Mouse (Mus musculus): Measurements from ENCODE around the gene Tnfrsf1a. TPM values are rescaled to one million over a fixed set of nuclear protein-coding genes. Genes with fewer than 3 reads are reported as not detected.
"Not testable (repeated sequence)": the region's sequence is repeated elsewhere in the genome, so short reads cannot be mapped to it uniquely, and the experiment has no call there.

Gene Tnfrsf1a
- polyA plus RNA-seq (2011; ENCODE audit: insufficient read length, low read depth, missing spikeins): 126 and 140 TPM in 2 replicates

GRCm38 (mm10) chr6:125348721-125349574, at the start of gene Tnfrsf1a:
Gene Tnfrsf1a (plus strand): TSS chr6:125349362.
- TF ChIP-seq POLR2A (IDR thresholded peaks at IDR 0.05; ENCODE audit: low read depth, low read length): no peak
- no peak for TF ChIP-seq CTCF (IDR thresholded peaks at IDR 0.05; ENCODE audit: borderline replicate concordance, insufficient read depth, low read length)
- Histone ChIP-seq H3K4me1 (ENCODE audit: control insufficient read depth, insufficient read depth, low read length) (peaks cover 16% of the 10 kb centered on the region), H3K4me3 (ENCODE audit: insufficient read depth, low read length) (peak within 1 kb of the TSS; percentile 88), H3K27ac (ENCODE audit: insufficient read depth, low read length) (peak within 1 kb of the TSS; percentile 82)

DNA sequence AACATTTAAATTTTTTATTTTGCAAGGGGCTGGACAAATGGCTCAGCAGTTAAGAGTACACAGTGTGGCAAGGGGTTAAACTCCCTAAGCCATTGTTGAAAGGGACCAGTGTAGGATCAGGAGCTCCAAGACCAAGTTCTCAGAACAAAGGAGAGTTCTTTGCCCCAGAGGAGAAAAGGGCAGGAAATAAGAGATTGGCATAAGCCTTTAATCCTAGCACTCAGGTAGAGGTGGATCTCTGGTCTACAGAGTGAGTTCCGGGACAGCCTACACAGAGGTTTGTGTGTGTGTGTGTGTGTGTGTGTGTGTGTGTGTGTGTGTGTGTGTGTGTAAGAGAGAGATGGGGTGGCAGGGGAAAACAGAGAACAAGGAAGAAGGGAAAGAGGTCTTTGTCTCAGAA, 48.2 kb upstream of the Tnfrsf1a start:
- no peak overlapping the region for H3K4me3 ChIP-seq (ENCODE audit: insufficient read depth, low read length)
- H3K4me1 ChIP-seq (ENCODE audit: control insufficient read depth, insufficient read depth, low read length): no peaks in the 10 kb centered on the region
- no peak overlapping the region for H3K27ac ChIP-seq (ENCODE audit: insufficient read depth, low read length)
- TF ChIP-seq POLR2A (IDR thresholded peaks at IDR 0.05; ENCODE audit: low read depth, low read length) (no peak), CTCF (IDR thresholded peaks at IDR 0.05; ENCODE audit: borderline replicate concordance, insufficient read depth, low read length) (no peak)

DNA sequence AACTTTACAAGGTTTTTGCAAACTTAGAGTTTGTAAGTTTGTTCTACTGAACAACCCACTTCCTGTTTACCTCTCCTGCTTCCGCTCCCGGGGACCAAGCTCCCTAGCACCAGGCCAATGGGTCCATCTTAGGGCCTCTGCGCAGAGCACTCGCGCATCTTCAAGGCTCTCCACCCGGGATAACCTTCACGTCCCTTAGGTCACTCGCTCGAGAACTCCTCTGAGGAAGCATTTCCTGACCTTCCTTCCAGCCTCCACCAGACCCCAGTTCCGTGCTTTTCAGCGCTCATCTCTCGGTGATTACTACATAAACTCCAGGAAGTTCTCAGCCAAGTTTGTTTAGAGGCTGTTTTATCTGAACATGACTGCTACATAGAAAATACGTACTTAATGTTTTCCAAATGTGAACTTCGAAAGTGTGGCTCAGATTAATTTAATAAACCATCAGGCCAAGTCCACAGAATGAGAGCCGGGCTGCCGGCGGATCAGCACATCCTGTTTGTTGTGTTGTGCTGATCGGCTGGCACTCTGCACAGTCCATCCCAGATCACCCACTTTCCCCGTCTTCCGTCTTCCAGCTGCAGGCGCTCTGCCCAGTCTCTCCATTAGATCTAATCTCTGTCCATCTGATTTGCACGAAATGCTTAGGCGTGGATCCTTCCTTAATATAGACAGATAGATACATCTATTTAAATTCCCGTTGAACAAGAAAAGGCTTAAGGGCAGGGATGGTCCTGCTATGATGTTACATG, 46.8 kb upstream of the Tnfrsf1a start:
- H3K27ac ChIP-seq (ENCODE audit: insufficient read depth, low read length): no peak overlapping the region
- no peak for TF ChIP-seq CTCF (IDR thresholded peaks at IDR 0.05; ENCODE audit: borderline replicate concordance, insufficient read depth, low read length)
- TF ChIP-seq POLR2A (IDR thresholded peaks at IDR 0.05; ENCODE audit: low read depth, low read length): no peak
- no peaks in the 10 kb centered on the region for H3K4me1 ChIP-seq (ENCODE audit: control insufficient read depth, insufficient read depth, low read length)
- no peak overlapping the region for H3K4me3 ChIP-seq (ENCODE audit: insufficient read depth, low read length)

- TF ChIP-seq CTCF (IDR thresholded peaks at IDR 0.05; ENCODE audit: borderline replicate concordance, insufficient read depth, low read length) (no peak), POLR2A (IDR thresholded peaks at IDR 0.05; ENCODE audit: low read depth, low read length) (no peak)
- Histone ChIP-seq H3K27ac (ENCODE audit: insufficient read depth, low read length) (no peak overlapping the region), H3K4me3 (ENCODE audit: insufficient read depth, low read length) (no peak overlapping the region), H3K4me1 (ENCODE audit: control insufficient read depth, insufficient read depth, low read length) (no peaks in the 10 kb centered on the region)
Observed at GRCm38 (mm10) chr6:125303242-125303641, 45.9 kb upstream of the Tnfrsf1a start.

- not testable (repeated sequence) for H3K4me1 ChIP-seq (ENCODE audit: control insufficient read depth, insufficient read depth, low read length); H3K4me3 ChIP-seq (ENCODE audit: insufficient read depth, low read length); H3K27ac ChIP-seq (ENCODE audit: insufficient read depth, low read length)
Observed at GRCm38 (mm10) chr6:125304408-125304807, 44.8 kb upstream of the Tnfrsf1a start.

GRCm38 (mm10) chr6:125305465-125305864, 43.7 kb upstream of the Tnfrsf1a start:
- H3K27ac ChIP-seq (ENCODE audit: insufficient read depth, low read length): no peak overlapping the region
- no peak overlapping the region for H3K4me3 ChIP-seq (ENCODE audit: insufficient read depth, low read length)
- no peak for TF ChIP-seq CTCF (IDR thresholded peaks at IDR 0.05; ENCODE audit: borderline replicate concordance, insufficient read depth, low read length)
- TF ChIP-seq POLR2A (IDR thresholded peaks at IDR 0.05; ENCODE audit: low read depth, low read length): 0 out of 2 replicates have a peak, but pooled peaks have one; percentile 3
- no peaks in the 10 kb centered on the region for H3K4me1 ChIP-seq (ENCODE audit: control insufficient read depth, insufficient read depth, low read length)

DNA sequence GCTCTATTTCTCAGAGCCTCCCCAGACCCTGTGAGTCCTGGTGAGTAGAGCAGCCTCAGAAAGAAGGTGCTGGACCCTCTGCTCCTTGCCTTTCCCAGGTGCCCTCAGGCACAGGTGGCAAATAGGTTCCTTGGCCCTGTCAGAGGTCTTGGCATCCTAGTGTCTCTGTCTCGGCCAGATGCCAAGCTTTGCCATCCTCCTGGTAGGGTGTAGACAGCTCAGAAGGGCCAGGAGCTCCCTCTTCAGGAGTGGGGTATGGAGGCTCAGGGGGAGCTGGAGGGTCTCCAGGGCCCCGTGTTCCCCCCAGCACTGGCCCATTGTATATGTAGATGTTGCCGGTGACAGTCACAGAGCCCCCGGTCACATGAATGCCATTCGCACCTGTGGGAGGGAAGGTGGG, 42.1 kb upstream of the Tnfrsf1a start:
- H3K4me3 ChIP-seq (ENCODE audit: insufficient read depth, low read length): no peak overlapping the region
- no peak for TF ChIP-seq CTCF (IDR thresholded peaks at IDR 0.05; ENCODE audit: borderline replicate concordance, insufficient read depth, low read length)
- TF ChIP-seq POLR2A (IDR thresholded peaks at IDR 0.05; ENCODE audit: low read depth, low read length): no peak
- H3K4me1 ChIP-seq (ENCODE audit: control insufficient read depth, insufficient read depth, low read length): no peaks in the 10 kb centered on the region
- no peak overlapping the region for H3K27ac ChIP-seq (ENCODE audit: insufficient read depth, low read length)

DNA sequence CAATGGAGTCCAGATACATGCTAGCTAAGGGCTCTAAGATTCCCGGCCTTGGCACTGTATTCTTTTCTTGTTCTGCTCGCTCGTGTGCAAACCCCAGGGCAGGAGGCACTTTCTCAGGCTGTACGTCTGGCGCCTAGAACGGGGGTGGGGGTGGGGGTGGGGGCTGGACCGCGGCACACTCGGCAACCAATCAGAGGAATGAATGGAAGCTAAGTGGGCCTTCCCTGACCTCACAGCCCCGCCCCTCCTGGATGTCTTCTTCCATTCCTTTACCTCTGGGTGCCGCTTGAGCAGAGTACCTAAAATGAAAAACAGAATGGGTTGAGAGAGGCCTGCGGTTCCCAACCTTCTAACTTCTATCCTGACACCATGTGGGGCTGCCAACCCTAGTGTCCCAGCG, 40.2 kb upstream of the Tnfrsf1a start:
- H3K27ac ChIP-seq (ENCODE audit: insufficient read depth, low read length): no peak overlapping the region
- no peak overlapping the region for H3K4me3 ChIP-seq (ENCODE audit: insufficient read depth, low read length)
- no peaks in the 10 kb centered on the region for H3K4me1 ChIP-seq (ENCODE audit: control insufficient read depth, insufficient read depth, low read length)
- TF ChIP-seq POLR2A (IDR thresholded peaks at IDR 0.05; ENCODE audit: low read depth, low read length) (no peak), CTCF (IDR thresholded peaks at IDR 0.05; ENCODE audit: borderline replicate concordance, insufficient read depth, low read length) (no peak)

DNA sequence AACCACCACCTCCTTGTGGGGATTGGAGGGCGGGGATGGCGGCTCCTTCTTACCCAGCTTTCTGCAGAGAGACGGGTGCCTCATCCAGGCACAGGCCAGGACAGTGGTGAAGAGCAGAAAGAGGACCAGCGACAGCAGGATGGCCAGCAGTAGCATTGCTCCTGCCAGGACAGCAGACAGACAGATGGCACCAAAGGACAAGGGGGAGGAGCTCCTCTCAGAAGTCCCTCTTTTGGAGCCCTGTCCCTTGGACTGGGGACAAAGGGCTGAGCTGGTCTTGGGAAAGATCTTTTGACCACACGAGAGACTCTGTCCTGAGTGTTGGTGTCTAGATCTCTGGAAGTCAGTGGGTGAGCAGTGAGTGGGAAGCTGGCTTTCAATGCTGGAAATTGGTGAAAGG, 39.8 kb upstream of the Tnfrsf1a start:
- TF ChIP-seq CTCF (IDR thresholded peaks at IDR 0.05; ENCODE audit: borderline replicate concordance, insufficient read depth, low read length) (no peak), POLR2A (IDR thresholded peaks at IDR 0.05; ENCODE audit: low read depth, low read length) (no peak)
- no peaks in the 10 kb centered on the region for H3K4me1 ChIP-seq (ENCODE audit: control insufficient read depth, insufficient read depth, low read length)
- H3K27ac ChIP-seq (ENCODE audit: insufficient read depth, low read length): no peak overlapping the region
- no peak overlapping the region for H3K4me3 ChIP-seq (ENCODE audit: insufficient read depth, low read length)

GRCm38 (mm10) chr6:125312171-125312570, 37.0 kb upstream of the Tnfrsf1a start:
- Histone ChIP-seq H3K4me3 (ENCODE audit: insufficient read depth, low read length) (peak overlapping the region; percentile 62), H3K27ac (ENCODE audit: insufficient read depth, low read length) (no peak overlapping the region), H3K4me1 (ENCODE audit: control insufficient read depth, insufficient read depth, low read length) (no peaks in the 10 kb centered on the region)
- TF ChIP-seq CTCF (IDR thresholded peaks at IDR 0.05; ENCODE audit: borderline replicate concordance, insufficient read depth, low read length) (no peak), POLR2A (IDR thresholded peaks at IDR 0.05; ENCODE audit: low read depth, low read length) (no peak)

Measured in embryonic fibroblast, embryonic 13.5 days (primary cell).